Mouse (Mus musculus): Measurements from ENCODE around the gene Tdp2. TPM values are rescaled to one million over a fixed set of nuclear protein-coding genes. Genes with fewer than 3 reads are reported as not detected.
"Not testable (repeated sequence)": the region's sequence is repeated elsewhere in the genome, so short reads cannot be mapped to it uniquely, and the experiment has no call there.

Gene Tdp2
- total RNA-seq, 2 experiments from 2014 or later: 6.0 to 9.0 TPM

DNA sequence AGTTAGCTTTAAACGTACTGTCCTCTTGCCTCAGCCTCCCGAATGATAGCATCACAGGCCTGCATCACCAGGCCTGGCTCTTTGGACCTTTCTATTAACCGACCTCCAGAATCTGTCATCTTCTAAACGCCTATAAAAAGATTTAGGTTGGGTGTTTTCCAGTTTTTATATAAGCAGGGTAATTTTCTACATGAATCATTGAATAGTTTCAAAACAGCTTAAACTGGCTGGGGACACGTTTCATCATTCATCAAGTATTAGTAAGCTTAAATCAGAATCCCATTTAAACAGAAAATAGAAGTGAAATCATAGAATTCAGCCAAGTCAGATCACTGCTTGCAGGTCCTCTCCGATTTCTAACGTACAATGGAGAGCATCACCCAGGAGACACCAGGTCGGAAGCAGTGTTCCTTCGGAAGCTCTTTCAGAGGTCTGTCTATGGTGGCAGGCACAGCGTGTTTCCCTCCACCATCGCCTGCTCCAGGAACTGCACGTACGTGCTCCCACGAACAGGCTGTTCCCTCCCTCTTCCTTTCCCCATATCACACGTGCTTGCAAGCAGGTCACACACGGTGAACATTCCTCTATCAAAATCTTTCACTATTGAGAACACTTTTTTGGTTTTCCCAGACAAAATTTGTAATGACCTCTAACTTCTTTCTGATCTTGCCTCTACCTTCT lies 8.7 kb upstream of the Tdp2 start:
- intact Hi-C loops (cut with DNase I): no loop called here
- no peak for DNase-seq

DNA sequence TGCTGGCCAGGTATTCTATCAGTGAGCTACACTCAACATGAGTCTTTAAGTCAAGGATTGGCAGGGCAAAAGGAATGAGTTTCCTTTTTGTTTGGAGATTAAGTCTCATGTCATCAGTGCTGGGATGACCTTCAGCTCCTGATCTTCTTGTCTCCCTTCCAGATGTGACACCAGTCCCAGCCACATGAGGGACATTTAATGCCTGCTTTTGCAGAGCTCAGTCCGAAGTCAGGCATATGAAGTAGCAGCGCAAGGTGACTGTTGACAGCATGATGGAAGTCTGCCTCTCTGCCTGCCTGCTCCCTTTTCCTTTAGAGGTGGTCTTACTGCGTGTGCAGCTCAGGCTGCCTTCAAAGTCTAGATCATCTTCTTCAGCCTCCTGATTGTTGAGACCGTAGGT lies 6.8 kb upstream of the Tdp2 start:
- no peak for DNase-seq
- intact Hi-C loops (cut with DNase I): no loop called here

DNA sequence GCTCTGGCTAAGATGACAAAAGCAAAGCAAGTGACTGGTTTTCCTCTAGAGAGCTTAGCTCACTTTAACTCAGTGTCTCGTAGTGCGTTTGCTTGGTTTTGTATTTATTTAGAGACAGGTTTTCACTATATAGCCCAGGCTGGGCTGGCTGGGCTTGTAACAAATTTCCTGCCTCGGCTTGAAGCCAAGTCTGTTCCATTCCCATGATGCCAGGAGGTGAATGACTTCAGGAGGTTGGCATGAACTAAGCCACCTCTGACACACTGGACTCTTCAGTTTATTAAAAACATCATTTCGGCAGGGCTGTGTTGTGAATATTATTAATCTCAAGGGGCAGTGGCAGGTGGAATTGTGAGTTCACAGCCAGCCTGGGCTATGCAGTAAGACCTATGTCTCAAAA lies 5.9 kb upstream of the Tdp2 start:
- DNase-seq: no peak
- intact Hi-C loops (cut with DNase I): no loop called here

DNA sequence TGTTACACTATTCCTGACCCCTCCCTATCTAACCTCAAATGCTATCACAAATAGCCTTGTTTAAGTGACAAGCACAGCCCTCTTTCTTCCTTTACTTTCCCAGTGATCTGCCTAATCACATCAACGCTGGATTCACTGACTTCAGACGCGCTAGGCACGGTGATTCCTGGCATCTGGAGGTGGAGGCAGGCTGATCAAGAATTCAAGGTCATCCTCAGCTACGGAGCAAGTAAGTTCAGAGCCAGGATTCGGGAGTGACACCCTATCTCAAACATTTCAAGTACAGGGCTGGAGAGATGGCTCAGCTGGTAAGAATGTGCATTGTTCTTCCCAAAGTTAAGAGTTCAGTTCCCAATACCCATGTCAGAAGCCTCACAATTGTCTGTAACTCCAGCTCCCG lies 5.4 kb upstream of the Tdp2 start:
- no peak for DNase-seq
- intact Hi-C loops (cut with DNase I): no loop called here

DNA sequence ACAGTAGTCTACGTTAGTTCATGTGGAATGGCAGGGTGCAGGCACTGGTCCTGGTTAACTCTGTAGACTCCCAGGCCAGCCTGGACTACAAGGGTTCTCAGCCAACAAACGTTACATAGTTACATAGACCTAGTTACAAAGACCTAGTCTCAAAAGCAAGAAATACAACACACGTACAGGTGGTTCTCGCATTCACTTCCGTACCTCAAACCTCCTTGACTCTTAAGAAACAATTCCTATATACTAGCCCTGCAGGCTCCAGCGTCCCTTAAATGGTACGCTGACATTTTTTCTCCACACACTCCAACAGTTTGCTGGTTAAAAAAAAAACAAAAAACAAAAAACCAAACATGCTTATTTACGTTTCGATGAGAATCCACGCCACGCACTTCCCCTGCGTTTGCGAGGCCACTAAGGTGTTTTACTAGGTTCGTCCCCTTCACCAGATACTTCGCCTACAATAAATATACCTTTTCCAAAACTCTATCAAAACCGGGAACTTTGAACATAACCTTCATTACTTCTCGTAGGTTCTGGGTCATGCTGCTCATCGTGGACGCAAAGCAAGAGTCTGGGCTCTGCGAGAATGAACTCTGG lies 625 bp upstream of the Tdp2 start:
- intact Hi-C loops (cut with DNase I): no loop called here
- no peak for DNase-seq

DNA sequence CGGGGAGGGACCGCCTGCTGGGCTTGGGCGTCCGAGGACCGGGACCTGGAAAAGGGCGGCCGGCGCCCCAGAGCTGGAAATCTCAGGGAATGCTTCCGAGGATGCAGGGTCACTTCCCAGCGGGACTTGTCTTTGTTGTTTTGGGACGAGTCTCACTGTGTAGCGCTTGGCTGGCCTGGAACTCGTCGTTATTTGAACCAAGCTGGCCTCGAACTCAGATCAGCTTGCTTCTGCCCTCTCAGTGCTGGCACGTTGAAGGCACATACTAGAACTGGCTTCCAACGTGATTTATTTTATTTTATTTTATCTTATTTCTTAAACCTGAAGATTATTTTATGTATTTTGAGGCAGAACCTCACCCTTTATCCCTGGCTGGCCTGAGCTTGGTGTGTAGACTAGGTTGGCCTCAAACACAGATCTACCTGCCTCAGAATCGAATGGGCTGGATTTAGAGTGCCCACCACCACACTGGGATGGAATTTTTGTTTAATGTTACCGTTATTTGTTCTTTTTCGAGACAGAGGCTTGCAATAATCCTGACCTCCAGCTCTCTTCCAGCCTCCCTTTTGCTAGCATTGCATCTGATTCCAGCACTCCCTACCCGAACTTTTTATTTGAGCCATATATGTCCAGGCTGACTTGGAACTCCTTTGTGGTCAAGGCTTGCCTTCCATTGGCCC lies 792 bp downstream of the Tdp2 start:
- no peak for DNase-seq
- intact Hi-C loops (cut with DNase I): no loop called here

DNA sequence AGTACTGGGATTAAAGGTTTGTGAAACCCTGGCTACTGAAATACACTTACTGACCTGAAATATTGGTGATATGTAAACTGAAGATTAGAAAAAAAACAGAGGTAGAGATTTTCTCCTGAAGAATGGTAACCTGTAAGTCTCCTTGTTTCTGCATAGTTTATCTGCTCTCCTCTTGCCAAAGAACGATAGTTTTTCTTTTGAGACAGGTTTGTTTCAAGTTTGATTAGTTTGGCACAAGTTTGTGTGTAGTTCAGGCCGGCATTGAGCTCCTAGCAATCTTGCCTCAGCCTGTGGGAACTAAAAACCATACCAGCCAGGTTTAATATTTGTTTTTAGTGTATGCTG lies 1.3 kb downstream of the Tdp2 start:
- DNase-seq: no peak
- intact Hi-C loops (cut with DNase I): no loop called here

DNA sequence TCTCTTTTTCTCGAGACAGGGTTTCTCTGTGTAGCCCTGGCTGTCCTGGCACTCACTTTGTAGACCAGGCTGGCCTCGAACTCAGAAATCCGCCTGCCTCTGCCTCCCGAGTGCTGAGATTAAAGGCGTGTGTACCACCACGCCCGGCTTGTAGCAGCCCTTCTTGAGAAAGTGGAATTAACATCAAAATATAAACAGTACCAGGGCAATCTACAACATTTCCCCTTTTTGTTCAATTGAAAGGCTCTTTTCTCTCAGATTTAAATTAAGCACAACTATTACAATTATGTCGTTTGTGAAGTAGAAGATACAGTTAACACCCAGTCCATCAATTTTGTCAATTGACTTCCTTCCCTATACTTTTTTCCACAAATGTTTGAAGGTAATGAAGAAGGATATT lies 6.3 kb downstream of the Tdp2 start:
- DNase-seq; intact Hi-C loops (cut with DNase I): not testable (repeated sequence)

DNA sequence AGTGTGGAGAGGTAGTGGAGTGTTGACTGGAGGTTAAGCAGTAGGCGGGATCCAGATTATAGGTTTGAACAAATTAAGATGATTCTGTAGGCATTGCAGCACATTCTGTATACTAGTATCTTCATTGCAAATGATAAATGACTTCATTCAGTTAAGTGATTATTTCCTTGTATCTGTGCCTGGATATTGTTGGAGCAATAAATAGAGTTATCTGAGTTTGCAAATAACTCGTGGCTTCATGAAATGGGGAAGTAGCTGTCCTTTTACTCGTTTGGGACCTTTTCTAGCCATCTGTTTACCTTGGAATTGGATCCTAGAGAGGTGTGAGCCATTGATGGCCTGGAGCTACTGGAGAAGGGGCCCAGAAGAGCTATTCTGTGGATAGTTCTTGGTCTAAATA lies 8.4 kb downstream of the Tdp2 start:
- intact Hi-C loops (cut with DNase I): no loop called here

DNA sequence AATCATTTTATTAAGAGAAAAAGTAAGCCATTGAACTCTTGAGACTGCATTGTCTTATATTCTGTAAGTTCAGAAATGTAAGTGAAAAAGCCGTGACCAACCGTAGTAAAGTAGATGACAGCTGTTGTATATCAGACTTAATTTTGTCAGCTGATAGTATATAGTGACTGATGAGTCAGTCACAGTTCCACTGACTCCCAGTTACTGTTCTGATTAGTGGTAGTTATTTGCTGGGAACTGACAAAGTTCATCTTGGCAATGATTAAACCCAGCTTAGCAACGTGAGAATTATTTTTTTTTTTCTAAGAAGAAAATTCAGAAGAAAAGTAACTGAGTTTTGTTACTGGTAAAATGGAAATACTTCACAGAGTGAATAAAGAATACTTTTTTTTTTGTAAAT lies 10.2 kb downstream of the Tdp2 start:
- intact Hi-C loops (cut with DNase I): no loop called here

More for the DNA sequence above, 8.4 kb downstream of the Tdp2 start:
- DNase-seq: no peak

DNA sequence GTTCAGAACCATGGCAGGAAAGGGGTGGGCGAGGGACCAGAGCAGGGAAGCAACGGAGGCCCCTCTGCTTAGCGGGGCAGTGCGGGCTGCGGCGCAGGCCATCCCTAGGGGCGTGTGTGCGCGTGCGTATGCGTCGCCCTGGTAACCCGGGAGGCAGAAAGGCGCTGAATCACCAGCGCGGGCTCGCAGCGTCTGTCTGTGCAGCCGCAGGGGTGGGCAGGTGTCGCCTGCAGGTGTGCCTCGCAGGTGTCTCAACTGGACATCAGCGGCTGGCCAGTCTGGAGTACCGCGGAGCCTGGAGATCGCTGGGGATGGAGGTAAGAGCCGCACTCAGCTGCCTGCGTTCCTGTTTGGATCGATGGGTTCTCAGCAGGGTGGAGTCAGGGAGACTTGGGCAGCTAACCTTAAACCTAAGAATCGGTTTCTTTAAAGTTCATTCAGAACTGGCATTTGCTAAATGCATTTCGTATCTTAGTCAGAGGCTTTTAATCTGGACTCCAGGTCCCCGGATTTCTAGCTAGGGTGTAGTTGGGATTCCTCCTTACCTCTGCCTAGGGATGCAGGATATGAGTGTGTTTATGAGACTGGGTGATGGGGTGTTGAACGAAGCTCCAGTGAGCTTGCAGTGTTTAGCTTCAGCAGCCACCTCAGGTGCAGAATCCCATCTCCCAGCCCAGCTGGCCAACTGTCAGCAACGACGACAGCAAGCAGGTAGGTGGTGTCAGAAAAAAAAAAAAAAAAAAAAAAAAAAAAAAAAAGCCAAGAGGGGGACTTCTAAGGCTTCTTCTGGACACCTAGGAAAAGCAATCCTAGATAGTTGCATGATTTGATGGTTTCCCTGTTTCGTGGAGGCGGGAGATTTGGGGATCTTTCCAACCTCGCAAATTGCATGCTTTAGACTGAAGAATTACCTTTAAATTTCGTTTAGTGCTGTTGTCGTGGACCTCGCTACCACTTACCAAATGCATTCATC lies 13.8 kb downstream of the Tdp2 start, which contains the start of gene D130043K22Rik:
TSS of gene D130043K22Rik (plus strand) at position 153 of the 973 bp plus-strand sequence.
- no peak for DNase-seq

More for the DNA sequence above, 10.2 kb downstream of the Tdp2 start:
- no peak for DNase-seq

DNA sequence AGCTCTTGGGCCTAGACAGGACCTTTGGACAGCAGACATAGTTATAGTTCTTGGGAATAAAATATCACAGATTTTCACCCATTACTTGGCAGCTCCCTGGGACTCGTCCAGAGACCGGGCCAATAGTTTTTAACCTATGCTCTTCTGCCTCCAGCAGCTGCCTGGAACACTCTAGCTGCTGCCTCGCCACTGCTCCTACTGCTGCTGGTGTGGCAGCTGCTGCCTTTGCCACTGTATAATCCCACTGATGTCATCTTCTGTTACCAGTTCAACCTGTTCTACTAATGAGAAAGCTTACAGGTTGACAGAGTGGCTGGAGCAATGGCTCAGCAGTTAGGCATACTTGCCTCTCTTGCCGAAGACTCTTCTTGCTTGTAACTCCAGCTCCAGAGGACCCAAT lies 17.8 kb downstream of the Tdp2 start:
- DNase-seq: no peak
- intact Hi-C loops (cut with DNase I): no loop called here

More for the DNA sequence above, 13.8 kb downstream of the Tdp2 start, which contains the start of gene D130043K22Rik:
- intact Hi-C loops (cut with DNase I): no loop called here

DNA sequence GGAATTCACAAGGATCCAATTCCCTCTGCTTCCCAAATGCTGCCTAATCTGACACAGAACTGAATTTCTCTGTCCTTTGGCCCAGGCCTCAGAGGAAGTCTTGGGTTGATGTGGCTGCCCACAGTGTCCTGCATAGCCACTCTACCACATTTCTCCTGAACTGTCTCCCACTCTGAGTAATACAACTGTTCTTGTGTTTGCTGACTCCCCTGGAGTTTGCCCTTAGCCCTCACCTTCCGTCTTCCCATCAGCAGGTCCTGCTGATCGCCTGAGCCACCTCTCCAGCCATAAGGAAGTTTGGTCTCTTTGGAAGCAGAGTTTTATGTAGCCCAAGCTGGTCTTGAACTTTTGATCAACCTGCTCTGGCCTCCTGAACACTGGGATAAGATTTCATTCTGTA lies 20.5 kb downstream of the Tdp2 start:
- DNase-seq: no peak
- intact Hi-C loops (cut with DNase I): no loop called here

DNA sequence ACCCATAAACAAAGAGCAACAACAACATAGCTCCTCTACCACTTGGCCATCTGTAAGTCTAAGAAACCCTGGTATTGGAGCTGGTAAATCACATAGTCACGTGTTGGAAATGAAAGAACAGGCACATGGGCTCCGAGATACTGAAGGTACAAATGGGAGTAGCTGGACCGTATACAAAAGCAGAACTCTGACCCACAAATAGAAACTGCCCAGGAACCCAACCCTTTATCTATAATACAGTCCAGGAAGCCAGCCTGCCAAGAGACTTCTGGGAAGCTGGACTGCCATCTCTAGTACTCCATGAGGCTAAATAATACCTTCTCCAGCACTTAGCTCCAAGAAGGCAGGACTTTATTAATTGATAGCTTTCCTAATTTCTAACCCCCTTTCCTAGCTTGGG lies 21.1 kb downstream of the Tdp2 start:
- intact Hi-C loops (cut with DNase I): no loop called here
- DNase-seq: no peak

DNA sequence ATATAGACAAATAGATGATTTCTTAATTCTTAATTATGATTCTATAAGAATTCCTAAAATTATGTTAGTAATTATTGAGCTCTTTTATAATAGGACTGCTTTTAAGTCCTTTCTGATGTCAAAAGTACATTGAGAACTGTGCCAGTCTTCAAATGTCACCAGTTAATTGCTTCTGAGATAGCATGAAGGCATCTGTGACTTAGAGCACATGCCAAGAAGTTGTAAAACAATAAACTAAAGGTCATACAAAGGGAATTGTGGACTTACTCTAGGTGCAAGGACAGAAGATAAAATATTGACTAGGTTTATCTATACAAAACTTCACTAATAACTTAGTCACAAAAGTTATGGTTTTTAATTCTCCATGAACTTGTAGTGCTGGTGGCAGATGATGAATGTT lies 27.6 kb downstream of the Tdp2 start:
- intact Hi-C loops (cut with DNase I): no loop called here
- no peak for DNase-seq

DNA sequence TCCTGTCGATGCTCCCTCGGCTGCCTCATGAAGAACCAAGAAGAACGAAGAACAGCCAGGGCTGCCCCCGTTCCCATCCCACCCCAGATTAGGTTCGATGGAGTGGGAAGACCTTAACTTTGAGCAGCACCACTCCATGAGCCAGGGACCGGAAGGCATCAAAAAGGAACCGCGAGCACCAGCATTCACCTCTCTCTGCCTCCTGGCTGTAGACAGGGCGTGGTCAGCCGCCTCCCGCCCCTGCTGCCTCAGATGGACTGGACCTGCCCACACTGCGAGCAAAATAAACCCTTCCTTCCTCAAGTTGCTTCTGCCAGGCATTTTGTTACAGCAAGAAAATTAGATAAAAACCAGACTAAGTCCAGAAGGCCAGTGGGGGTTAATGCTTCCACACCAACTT lies 29.6 kb downstream of the Tdp2 start:
- intact Hi-C loops (cut with DNase I): no loop called here
- DNase-seq: no peak

DNA sequence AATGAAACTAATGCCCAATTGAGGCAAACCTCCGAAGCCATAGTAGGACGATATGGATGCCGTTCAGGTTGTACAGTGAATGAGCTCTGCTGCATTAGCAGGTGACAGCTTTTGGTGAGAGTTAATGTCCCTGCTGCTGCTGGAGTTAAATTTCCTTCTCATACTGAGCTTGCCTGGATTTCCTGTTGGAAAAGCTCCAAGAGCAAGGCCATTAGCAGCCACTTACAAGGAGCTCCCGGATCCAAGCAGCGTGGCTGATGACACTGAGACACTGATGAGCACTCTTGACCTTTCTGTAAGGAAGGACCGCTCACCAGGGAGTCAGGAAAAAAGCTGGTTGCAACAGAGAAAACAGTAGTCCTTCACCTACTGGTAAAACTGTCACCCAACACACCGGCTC lies 30.5 kb downstream of the Tdp2 start:
- intact Hi-C loops (cut with DNase I): no loop called here
- DNase-seq: no peak

DNA sequence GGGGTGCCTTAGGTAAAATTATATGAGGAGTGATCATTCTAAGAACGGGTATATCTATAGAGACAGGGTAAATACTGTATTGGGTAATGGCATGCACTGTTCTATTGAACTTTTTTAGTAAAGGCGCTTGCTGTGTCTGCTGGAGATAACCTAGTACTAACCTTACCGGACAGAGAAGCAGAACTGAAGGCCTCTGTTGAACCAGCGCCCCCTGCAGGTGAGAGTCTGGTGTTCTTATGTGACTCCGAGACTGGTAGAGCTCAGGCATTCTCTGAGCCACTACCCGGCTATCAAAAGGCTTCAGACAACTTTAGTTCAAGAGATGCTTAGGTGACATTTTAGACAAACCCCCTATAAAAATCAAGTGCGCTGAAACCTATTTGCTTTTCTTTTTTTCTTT lies 31.0 kb downstream of the Tdp2 start:
- no peak for DNase-seq
- intact Hi-C loops (cut with DNase I): no loop called here

DNA sequence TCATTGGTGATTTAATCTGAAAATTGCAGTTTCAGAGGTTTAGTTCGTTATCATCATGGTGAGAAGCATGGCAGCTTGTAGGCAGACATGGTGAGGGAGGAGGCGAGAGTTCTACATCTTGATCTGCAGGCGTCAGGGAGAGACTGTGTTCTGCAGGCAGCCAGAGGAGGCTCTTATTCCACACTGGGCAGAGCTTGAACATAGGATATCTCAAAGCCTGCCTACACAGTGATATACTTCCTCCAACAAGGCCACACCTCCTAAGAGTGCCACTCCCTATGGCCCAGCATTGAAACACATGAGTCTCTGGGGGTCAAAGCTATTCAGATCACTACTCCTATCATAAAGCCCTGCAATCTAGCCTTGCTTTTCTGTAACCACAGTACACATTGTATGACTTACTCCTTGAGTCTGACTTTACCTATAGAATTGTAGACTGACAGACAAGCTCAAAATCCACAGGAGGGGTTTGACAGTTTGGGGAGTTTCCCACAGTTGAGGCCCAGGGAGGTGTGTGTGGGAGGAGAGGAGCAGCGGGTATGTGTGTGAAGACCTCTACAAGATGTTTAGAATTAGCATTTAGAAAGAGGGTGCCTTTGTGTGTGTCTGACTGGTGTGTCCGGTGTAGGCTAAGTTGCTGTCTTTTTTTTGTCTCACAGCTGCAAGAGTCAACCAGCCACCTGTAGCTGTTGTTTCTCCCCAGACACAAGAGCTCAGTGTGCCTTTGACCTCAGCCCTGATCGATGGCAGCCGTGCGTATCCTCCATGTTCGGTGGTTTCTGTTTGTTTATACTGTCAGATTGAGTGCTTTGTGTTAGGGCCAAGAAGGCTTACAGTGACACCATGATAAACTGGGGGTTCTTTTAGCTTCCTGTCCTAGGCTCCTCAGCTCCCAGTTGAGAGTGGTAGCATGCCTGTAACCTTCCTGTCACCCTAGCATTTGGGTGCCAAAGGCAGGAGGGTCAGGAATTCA lies 35.2 kb downstream of the Tdp2 start:
- no peak for DNase-seq
- intact Hi-C loops (cut with DNase I): no loop called here

DNA sequence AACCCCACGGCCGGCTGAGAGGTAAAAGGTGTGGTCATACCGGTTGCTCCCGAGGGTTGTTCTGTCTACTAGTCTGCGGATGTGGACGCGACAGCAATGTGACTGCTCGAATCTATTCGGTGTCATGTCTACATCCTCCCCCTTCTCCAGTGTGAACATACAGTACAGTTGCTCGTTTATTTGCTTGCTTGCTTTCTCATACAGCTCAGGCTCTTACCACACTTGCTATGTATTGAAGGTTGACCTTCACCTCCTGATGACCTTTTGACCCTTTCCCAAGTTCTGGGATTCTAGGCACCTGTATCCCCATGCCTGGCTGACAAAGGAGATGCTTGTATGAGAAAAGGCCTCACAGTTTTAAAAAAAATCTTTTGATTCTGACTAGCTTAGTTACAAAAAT lies 36.3 kb downstream of the Tdp2 start:
- intact Hi-C loops (cut with DNase I): no loop called here
- no peak for DNase-seq

Measured in gastrocnemius, postnatal 36 days (tissue).